Mouse (Mus musculus) limb, embryonic 13.5 days (tissue): Measurements from ENCODE around the gene Dnajc4. TPM values are rescaled to one million over a fixed set of nuclear protein-coding genes. Genes with fewer than 3 reads are reported as not detected.
A peak's percentile ranks its signal among the peaks of the same experiment; 100 is the strongest.

Experiments used
- ATAC-seq: fragments of 200-750 bp; cut with Nextera tagmentation; 2 replicates; pipeline ENCODE4 v1.8.0; 2017; ENCODE audit warnings: low read depth, moderate number of reproducible peaks, moderate TSS enrichment; ENCODE audit not compliant: low FRiP score
- H3K27ac ChIP-seq: fragments of 300-500 bp; sonication (generic); 2 replicates; pipeline ENCODE4 v1.5.1; 2015; ENCODE audit warnings: inconsistent platforms, mild to moderate bottlenecking, moderate library complexity
- H3K27me3 ChIP-seq: fragments of 300-500 bp; sonication (generic); 2 replicates; pipeline ENCODE4 v1.6.1; 2015; ENCODE audit warnings: mild to moderate bottlenecking, inconsistent platforms
- H3K36me3 ChIP-seq: fragments of 300-500 bp; sonication (generic); 2 replicates; pipeline ENCODE4 v1.6.1; 2015; ENCODE audit warnings: inconsistent platforms, mild to moderate bottlenecking, moderate library complexity
- H3K4me1 ChIP-seq: fragments of 300-500 bp; sonication (generic); 2 replicates; pipeline ENCODE4 v1.6.1; 2015; ENCODE audit warnings: inconsistent platforms
- H3K4me2 ChIP-seq: fragments of 300-500 bp; sonication (generic); replicated peaks from 2 replicates; pipeline ENCODE4 v1.6.1; 2015; ENCODE audit warnings: inconsistent platforms, mild to moderate bottlenecking, moderate library complexity
- H3K4me3 ChIP-seq: fragments of 300-500 bp; sonication (generic); 2 replicates; pipeline ENCODE4 v1.5.1; 2015; ENCODE audit warnings: moderate library complexity, mild to moderate bottlenecking, inconsistent platforms
- H3K9ac ChIP-seq: fragments of 300-500 bp; sonication (generic); 2 replicates; pipeline ENCODE4 v1.6.1; 2015; ENCODE audit warnings: mild to moderate bottlenecking, inconsistent platforms
- H3K9me3 ChIP-seq: fragments of 300-500 bp; sonication (generic); 2 replicates; pipeline ENCODE4 v1.6.1; 2016; ENCODE audit warnings: inconsistent platforms
- WGBS: fragments of 180-500 bp; shearing (Covaris S2); methylation state at CpG from one replicate; pipeline ENCODE4 v1.1.7; 2015; 5-methylcytosine and 5-hydroxymethylcytosine counted together
- polyA plus RNA-seq: library from polyadenylated mRNA; unstranded; fragments of >200 nt; fragmentation: Nextera tagmentation; extraction: Ambion mirVana; gene quantifications from 2 replicates; pipeline ENCODE4 v1.2.1, GENCODE M21; 2015

Dnajc4 gene
- polyA plus RNA-seq, 1 experiment from 2014 or later: 22.2 TPM

- H3K9me3 ChIP-seq: no peaks in the 10 kb centered on the region
- no peak for ATAC-seq
- peak overlapping the region; percentile 95 for H3K27ac ChIP-seq
- H3K36me3 ChIP-seq: peaks cover 31% of the 10 kb centered on the region
- no peaks in the 10 kb centered on the region for H3K27me3 ChIP-seq
- H3K9ac ChIP-seq: peak overlapping the region; percentile 84
- peak overlapping the region; percentile 97 for H3K4me2 ChIP-seq
- WGBS: 70% methylated on average over 5 of the region's 5 CpGs
- peaks cover 19% of the 10 kb centered on the region for H3K4me1 ChIP-seq
- peak overlapping the region; percentile 69 for H3K4me3 ChIP-seq
Measured at GRCm38 (mm10) chr19:6949951-6950350, 42.4 kb downstream of the Dnajc4 start.

DNA sequence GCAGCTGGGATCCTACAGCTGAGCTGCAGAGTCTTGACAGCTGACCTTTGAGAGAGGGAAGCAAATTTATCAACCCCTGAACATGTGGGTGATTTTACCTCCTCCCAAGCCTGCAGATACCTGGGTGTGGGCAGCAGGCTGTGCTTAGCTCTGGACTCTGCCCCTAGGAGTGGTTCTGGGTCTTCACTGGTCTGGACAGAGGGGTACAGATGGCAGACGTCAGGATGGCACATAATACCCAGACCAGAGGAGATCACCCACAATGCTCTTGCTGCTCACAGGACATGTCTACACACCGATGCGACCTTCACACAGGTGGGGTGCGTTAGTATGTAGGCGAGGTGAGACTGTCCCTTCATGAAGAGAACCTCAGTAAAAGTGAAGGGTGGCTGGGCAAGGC is 42.8 kb downstream of the Dnajc4 start:
- peaks cover 27% of the 10 kb centered on the region for H3K36me3 ChIP-seq
- peak overlapping the region; percentile 97; the same call in 1 of the 2 replicates for H3K4me2 ChIP-seq
- peaks cover 19% of the 10 kb centered on the region for H3K4me1 ChIP-seq
- 92% methylated on average over 5 of the region's 5 CpGs for WGBS
- 0 out of 2 replicates have a peak overlapping the region, but pooled peaks have one; percentile 5 for H3K4me3 ChIP-seq
- H3K27ac ChIP-seq: no peak overlapping the region
- ATAC-seq: no peak
- H3K27me3 ChIP-seq: no peaks in the 10 kb centered on the region
- H3K9me3 ChIP-seq: no peaks in the 10 kb centered on the region
- H3K9ac ChIP-seq: no peak overlapping the region; the same call in 1 of the 2 replicates

GRCm38 (mm10) chr19:6948186-6948585 is 44.2 kb downstream of the Dnajc4 start:
- no peak for ATAC-seq
- peaks cover 23% of the 10 kb centered on the region for H3K4me1 ChIP-seq
- H3K9me3 ChIP-seq: no peaks in the 10 kb centered on the region
- H3K27me3 ChIP-seq: no peaks in the 10 kb centered on the region
- H3K4me3 ChIP-seq: no peak overlapping the region
- H3K27ac ChIP-seq: no peak overlapping the region
- no peak overlapping the region for H3K4me2 ChIP-seq
- 81% methylated on average over 4 of the region's 4 CpGs for WGBS
- H3K36me3 ChIP-seq: peaks cover 16% of the 10 kb centered on the region
- no peak overlapping the region for H3K9ac ChIP-seq

- 43% methylated on average over 4 of the region's 4 CpGs for WGBS
- no peak overlapping the region for H3K9ac ChIP-seq
- ATAC-seq: no peak
- no peaks in the 10 kb centered on the region for H3K27me3 ChIP-seq
- H3K4me2 ChIP-seq: no peak overlapping the region
- H3K36me3 ChIP-seq: peaks cover 16% of the 10 kb centered on the region
- no peak overlapping the region for H3K27ac ChIP-seq
- H3K4me3 ChIP-seq: no peak overlapping the region
- peaks cover 23% of the 10 kb centered on the region for H3K4me1 ChIP-seq
- H3K9me3 ChIP-seq: no peaks in the 10 kb centered on the region
Measured at GRCm38 (mm10) chr19:6947742-6948141, 44.6 kb downstream of the Dnajc4 start.

GRCm38 (mm10) chr19:6943709-6944108 is 48.7 kb downstream of the Dnajc4 start:
- peaks cover 11% of the 10 kb centered on the region for H3K36me3 ChIP-seq
- peaks cover 24% of the 10 kb centered on the region for H3K4me1 ChIP-seq
- no peak overlapping the region for H3K9ac ChIP-seq
- no peak for ATAC-seq
- H3K27me3 ChIP-seq: no peaks in the 10 kb centered on the region
- no peak overlapping the region for H3K4me3 ChIP-seq
- H3K9me3 ChIP-seq: no peaks in the 10 kb centered on the region
- H3K4me2 ChIP-seq: no peak overlapping the region
- H3K27ac ChIP-seq: no peak overlapping the region
- 89% methylated on average over 6 of the region's 6 CpGs for WGBS

DNA sequence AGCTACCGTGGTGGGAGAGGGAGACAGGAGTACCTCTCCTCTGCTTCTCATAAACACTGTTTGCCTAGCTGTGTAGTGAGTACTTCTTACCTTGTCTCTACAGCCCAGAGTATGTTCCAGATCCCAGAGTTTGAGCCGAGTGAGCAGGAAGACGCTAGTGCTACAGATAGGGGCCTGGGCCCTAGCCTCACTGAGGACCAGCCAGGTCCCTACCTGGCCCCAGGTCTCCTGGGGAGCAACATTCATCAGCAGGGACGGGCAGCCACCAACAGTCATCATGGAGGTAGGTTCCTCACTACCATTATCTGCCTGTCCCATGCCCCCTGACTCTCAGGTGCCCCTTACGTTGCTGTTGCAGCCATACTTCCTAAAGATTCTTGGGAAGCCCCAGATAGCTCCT is 49.6 kb downstream of the Dnajc4 start:
- 0 out of 2 replicates have a peak, but pooled peaks have one; percentile 2 for ATAC-seq
- no peaks in the 10 kb centered on the region for H3K9me3 ChIP-seq
- peaks cover 24% of the 10 kb centered on the region for H3K4me1 ChIP-seq
- 0 out of 2 replicates have a peak, but pooled peaks cover 1% of the 10 kb centered on the region for H3K27me3 ChIP-seq
- peak overlapping the region; percentile 98 for H3K4me2 ChIP-seq
- H3K27ac ChIP-seq: peak overlapping the region; percentile 90
- H3K36me3 ChIP-seq: peaks cover 11% of the 10 kb centered on the region; the same call in 1 of the 2 replicates
- H3K4me3 ChIP-seq: peak overlapping the region; percentile 70
- peak overlapping the region; percentile 85 for H3K9ac ChIP-seq
- WGBS: 24% methylated on average over 5 of the region's 5 CpGs

- peak within 1 kb of the TSS; percentile 89 for H3K9ac ChIP-seq
- WGBS: under 1% methylated on average over 27 of the region's 27 CpGs
- H3K4me2 ChIP-seq: peak within 1 kb of the TSS; percentile 98
Measured at GRCm38 (mm10) chr19:6942249-6942691, 50.1 kb downstream of the Dnajc4 start, which contains the start of gene Gpr137. TSS of gene Gpr137 (minus strand) at chr19:6942480.

GRCm38 (mm10) chr19:6941372-6942248 is 50.8 kb downstream of the Dnajc4 start, which contains the start of gene Bad:
TSS of gene Bad (plus strand) at chr19:6941861.
- Histone ChIP-seq H3K4me1 (peaks cover 24% of the 10 kb centered on the region), H3K9me3 (no peaks in the 10 kb centered on the region), H3K36me3 (peaks cover 11% of the 10 kb centered on the region; the same call in 1 of the 2 replicates), H3K4me2 (peak within 1 kb of the TSS; percentile 98), H3K9ac (peak within 1 kb of the TSS; percentile 89), H3K27ac (peak within 1 kb of the TSS; percentile 90), H3K27me3 (peaks cover 7% of the 10 kb centered on the region; the same call in 1 of the 2 replicates), H3K4me3 (peak within 1 kb of the TSS; percentile 70)
- under 1% methylated on average over 83 of the region's 83 CpGs for WGBS
- peak; percentile 77 for ATAC-seq

More at GRCm38 (mm10) chr19:6942249-6942691, 50.1 kb downstream of the Dnajc4 start, which contains the start of gene Gpr137:
- H3K4me1 ChIP-seq: peaks cover 24% of the 10 kb centered on the region
- peak; percentile 88 for ATAC-seq
- 0 out of 2 replicates have a peak, but pooled peaks cover 4% of the 10 kb centered on the region for H3K27me3 ChIP-seq
- H3K9me3 ChIP-seq: no peaks in the 10 kb centered on the region
- peaks cover 11% of the 10 kb centered on the region; the same call in 1 of the 2 replicates for H3K36me3 ChIP-seq
- H3K4me3 ChIP-seq: peak within 1 kb of the TSS; percentile 70
- H3K27ac ChIP-seq: peak within 1 kb of the TSS; percentile 90

DNA sequence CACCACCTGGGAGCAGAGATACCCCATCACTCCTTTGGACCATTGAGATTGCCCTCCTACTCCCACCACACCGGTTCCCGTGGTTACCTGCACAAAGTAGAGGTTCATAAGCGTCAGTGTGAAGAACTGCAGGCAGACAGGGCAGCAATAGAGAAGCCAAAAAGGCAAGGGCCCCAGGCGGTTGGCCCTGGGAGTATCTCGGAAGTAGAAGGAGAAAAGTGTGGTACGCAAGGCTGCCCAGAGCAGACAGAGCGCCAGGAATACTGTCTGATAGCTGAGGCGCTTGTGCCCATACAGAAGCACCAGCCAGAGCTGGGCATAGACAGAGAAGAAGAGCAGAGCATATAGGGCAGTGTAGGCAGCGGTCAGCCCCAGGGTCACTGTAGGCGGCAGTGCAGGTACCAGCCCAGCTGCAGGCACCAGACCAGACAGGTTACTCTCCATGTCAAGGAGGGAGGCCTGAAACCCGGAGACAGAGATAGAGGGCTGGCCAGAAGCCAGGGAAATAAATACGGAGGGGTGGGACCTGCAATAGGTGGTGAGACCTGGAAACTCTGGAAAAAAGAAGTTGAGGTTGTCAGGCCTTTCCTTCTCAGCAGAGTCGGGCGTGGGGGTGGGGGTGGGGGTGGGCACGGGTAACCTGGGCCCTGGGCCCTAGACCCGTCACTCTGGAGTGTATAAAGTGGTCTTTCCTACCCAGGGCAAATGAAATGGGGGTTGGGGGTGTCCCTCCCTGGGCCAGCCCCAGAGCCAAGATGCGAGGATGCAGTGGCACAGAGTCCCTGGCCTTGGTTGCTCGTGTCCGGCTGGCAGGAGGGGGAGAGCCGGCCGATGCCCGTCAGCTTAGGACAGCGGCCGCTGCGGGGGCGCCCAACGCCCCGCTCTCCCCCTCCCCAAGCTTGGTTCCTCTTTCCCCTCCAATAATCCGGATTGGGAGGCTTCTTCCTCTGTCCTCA is 51.7 kb downstream of the Dnajc4 start:
- peak overlapping the region; percentile 98 for H3K4me2 ChIP-seq
- peaks cover 16% of the 10 kb centered on the region for H3K27me3 ChIP-seq
- H3K9ac ChIP-seq: peak overlapping the region; percentile 89
- peak; percentile 2; the same call in 1 of the 2 replicates for ATAC-seq
- H3K4me1 ChIP-seq: peaks cover 24% of the 10 kb centered on the region
- H3K27ac ChIP-seq: no peak overlapping the region
- peaks cover 5% of the 10 kb centered on the region; the same call in 1 of the 2 replicates for H3K36me3 ChIP-seq
- no peaks in the 10 kb centered on the region for H3K9me3 ChIP-seq
- WGBS: 22% methylated on average over 28 of the region's 29 CpGs
- peak overlapping the region; percentile 70 for H3K4me3 ChIP-seq

DNA sequence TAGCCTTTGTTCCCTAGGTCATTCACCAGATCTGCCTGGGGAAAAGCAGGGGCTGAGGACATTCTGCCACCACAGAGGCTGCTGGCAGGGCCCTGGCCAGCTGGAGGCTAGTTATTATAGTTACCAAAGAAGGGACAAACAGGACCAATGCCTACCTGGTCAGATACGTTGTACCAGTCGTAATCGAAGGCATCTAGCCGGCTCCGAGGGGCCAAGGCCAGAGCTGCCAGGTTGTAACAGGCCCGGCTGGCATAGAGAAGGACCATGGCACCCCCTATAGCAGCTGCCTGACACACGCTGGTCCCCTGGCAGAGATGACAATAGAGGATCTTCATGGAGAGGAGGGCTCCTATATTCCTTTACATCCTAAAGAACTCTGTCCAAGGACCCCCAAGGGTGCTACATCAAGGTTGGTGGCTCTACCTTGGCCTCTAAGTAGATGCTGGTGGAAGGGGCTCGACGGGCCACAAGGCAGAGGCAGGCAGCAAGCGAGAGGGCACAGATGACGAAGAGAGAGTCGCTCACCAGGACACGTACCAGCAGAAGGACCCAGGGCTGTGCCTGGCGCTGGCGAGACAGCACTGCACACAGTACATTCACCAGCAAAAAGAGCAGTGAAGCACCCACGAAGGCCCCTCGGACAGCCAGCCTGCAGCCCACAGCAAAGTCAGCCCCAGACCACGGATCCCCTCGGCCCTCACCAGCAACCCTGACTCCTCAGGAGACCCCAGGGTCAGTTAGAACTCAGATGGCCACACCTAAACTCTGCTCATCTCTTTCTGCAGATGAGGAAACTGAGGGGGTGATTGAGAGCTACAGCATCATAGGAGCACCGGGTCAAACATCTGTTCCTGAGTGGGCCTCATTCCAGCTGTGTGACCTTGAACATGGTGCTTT is 53.0 kb downstream of the Dnajc4 start:
- Histone ChIP-seq H3K4me2 (peak overlapping the region; percentile 98; the same call in 1 of the 2 replicates), H3K27ac (no peak overlapping the region), H3K4me3 (no peak overlapping the region), H3K27me3 (peaks cover 29% of the 10 kb centered on the region), H3K9me3 (no peaks in the 10 kb centered on the region), H3K36me3 (no peaks in the 10 kb centered on the region), H3K9ac (no peak overlapping the region), H3K4me1 (peaks cover 24% of the 10 kb centered on the region)
- no peak for ATAC-seq
- WGBS: 89% methylated on average over 20 of the region's 20 CpGs
